Mouse (Mus musculus): ENCODE data around the gene Jmjd1c.

GRCm38 (mm10) chr10:67131709-67132108 is 35.8 kb downstream of the Jmjd1c start:
- TF ChIP-seq MAX (IDR thresholded peaks at IDR 0.05): no peak
- no peak for TF ChIP-seq USF1 (IDR thresholded peaks at IDR 0.05; ENCODE audit: low read depth)
- no peak for TF ChIP-seq MYOD1 (IDR thresholded peaks at IDR 0.05; ENCODE audit: control insufficient read depth, insufficient read length, low read depth)
- no peak for TF ChIP-seq CTCF (IDR thresholded peaks at IDR 0.05; ENCODE audit: control insufficient read depth, insufficient read depth, insufficient read length)
- TF ChIP-seq MYOG (IDR thresholded peaks at IDR 0.05; ENCODE audit: control insufficient read depth, extremely low read depth, insufficient read length): no peak
- TF ChIP-seq CEBPB (IDR thresholded peaks at IDR 0.05; ENCODE audit: low read depth): no peak
